Mouse (Mus musculus): ENCODE data around the gene Crcp.
A peak's percentile ranks its signal among the peaks of the same experiment; 100 is the strongest.

Gene Crcp

GRCm38 (mm10) chr5:130059413-130060328 lies 30.6 kb downstream of the Crcp start:
- no peak for DNase-seq

- DNase-seq, result no peak
Observed at GRCm38 (mm10) chr5:130060329-130060665, 31.2 kb downstream of the Crcp start.

- DNase-seq, result no peak
Observed at GRCm38 (mm10) chr5:130062096-130062495, 33.0 kb downstream of the Crcp start.

- DNase-seq, result no peak
Observed at GRCm38 (mm10) chr5:130063760-130064159, 34.7 kb downstream of the Crcp start.

GRCm38 (mm10) chr5:130065579-130065978 lies 36.5 kb downstream of the Crcp start:
- no peak for DNase-seq

- no peak for DNase-seq
Observed at GRCm38 (mm10) chr5:130067841-130068264, 38.8 kb downstream of the Crcp start.

GRCm38 (mm10) chr5:130073026-130073425 lies 43.9 kb downstream of the Crcp start, which contains the start of gene Tpst1:
TSS of gene Tpst1 (plus strand) at chr5:130073326.
- DNase-seq, result no peak

- no peak for DNase-seq
Observed at GRCm38 (mm10) chr5:130074491-130074890, 45.4 kb downstream of the Crcp start.

GRCm38 (mm10) chr5:130076396-130076795 lies 47.3 kb downstream of the Crcp start:
- no peak for DNase-seq

GRCm38 (mm10) chr5:130078096-130078833 lies 49.2 kb downstream of the Crcp start:
- DNase-seq, result no peak

- no peak for DNase-seq
Observed at GRCm38 (mm10) chr5:130078834-130079156, 49.7 kb downstream of the Crcp start.

GRCm38 (mm10) chr5:130079202-130080050 lies 50.3 kb downstream of the Crcp start:
- DNase-seq, result peak; percentile 96

- DNase-seq, result no peak
Observed at GRCm38 (mm10) chr5:130080051-130080681, 51.1 kb downstream of the Crcp start.

GRCm38 (mm10) chr5:130081181-130081881 lies 52.2 kb downstream of the Crcp start:
- no peak for DNase-seq

- no peak for DNase-seq
Observed at GRCm38 (mm10) chr5:130082431-130082830, 53.3 kb downstream of the Crcp start.

- no peak for DNase-seq
Observed at GRCm38 (mm10) chr5:130084271-130084670, 55.2 kb downstream of the Crcp start.

GRCm38 (mm10) chr5:130088008-130088407 lies 58.9 kb downstream of the Crcp start:
- no peak for DNase-seq

- no peak for DNase-seq
Observed at GRCm38 (mm10) chr5:130088612-130089011, 59.5 kb downstream of the Crcp start.

GRCm38 (mm10) chr5:130089177-130089576 lies 60.1 kb downstream of the Crcp start:
- no peak for DNase-seq

GRCm38 (mm10) chr5:130089626-130090393 lies 60.7 kb downstream of the Crcp start:
- no peak for DNase-seq

- no peak for DNase-seq
Observed at GRCm38 (mm10) chr5:130096754-130097153, 67.7 kb downstream of the Crcp start.

Measured in right cerebral cortex, postnatal 4 days (tissue).